Mouse (Mus musculus) retina, postnatal 7 days (tissue): ENCODE measurements around the gene Slc9a3r2.
"Not testable (repeated sequence)": the region's sequence is repeated elsewhere in the genome, so short reads cannot be mapped to it uniquely, and the experiment has no call there.

Experiments used
- DNase-seq: peaks from one replicate; pipeline ENCODE4 v3.0.0-alpha.2; 2012; ENCODE audit warnings: low read depth, low spot score

Slc9a3r2 gene

DNA sequence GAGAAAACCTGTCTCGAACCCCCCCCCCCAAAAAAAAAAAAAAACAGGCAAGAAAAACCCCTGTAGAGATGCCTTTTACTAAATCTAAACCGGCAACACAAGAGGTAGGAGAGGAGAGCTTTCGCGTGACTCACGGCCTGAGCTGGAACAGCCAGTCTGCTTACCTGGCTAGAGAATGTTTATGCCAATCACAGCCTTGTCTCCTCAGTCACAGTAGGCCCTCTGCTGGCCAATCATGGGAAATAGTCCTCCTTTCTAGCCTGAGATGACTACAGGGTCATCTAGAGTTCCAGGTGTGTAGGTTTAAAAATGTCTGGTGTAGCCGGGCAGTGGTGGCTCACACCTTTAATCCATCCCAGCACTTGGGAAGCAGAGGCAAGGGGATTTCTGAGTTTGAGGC lies 17.3 kb upstream of the Slc9a3r2 start:
- peak; percentile 50 for DNase-seq

DNA sequence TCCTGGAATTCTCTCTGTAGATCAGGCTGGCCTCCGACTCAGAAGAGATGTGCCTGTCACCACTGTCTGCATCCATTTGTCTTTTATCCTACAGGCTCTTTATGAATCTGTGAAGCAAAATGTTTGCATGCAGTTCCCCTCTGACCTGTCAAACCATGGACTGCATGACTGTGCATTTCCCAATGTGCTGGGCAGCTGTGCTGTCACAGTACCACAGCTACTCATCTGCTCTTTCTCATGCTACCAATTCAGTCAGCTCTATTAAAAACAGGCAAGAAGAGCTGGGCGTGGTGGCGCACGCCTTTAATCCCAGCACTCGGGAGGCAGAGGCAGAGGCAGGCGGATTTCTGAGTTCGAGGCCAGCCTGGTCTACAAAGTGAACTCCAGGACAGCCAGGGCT lies 16.9 kb upstream of the Slc9a3r2 start:
- not testable (repeated sequence) for DNase-seq

DNA sequence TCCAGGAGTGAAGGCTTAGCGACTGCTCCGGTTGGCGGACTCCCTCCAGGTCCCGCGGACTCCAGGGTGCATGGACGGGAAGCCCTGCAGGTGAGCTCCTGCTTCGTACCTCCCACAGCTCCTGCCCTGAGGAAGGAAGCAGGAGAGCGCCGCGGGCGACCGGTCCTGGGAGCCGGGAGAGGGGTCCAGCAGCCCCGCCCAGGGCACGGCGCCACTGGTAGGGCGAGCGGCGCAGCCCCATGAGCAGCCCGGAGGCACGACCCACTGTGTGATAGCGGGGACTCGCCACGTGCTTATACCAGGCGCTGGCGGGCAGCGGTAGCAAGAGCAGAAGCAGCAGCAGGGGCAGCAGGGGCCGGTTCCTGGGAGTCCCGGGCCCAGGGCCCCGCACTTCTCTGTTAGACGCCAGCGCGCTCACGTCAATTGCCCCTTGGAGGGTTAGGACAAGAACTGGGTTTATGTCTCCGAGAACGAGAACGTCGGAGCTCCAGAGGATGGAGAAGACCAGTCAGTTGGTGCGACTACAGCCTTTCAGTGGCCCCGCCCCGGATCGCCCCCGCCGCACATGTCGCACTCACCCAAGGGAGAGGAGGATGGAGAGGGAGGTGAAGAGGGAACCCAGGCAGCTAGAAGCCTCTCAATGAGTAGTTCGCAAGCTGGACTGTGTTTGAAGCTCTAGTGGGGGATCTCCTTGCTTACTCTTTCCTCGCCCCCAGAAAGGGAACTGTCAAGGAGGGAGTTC lies 8.1 kb upstream of the Slc9a3r2 start, which contains the start of gene Npw:
Gene Npw (minus strand): TSS at position 441 of the 742 bp plus-strand sequence.
- DNase-seq = no peak

DNA sequence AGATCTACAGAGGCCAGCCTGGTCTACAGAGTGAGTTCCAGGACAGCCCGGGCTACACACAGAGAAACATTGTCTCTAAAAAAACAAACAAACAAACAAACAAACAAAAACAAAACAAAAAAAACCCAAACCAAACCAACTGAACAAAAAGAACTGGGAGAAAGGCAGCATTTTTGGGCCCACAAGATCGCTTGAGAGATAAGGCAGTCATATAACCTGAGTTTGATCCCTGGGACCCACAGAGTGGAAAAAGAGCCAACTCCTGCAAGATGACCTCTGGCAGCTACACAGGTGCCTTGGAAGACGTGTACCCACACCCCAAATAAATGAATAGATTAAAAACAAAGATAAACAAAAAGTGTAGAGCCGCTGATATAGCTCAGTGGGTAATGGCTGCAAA lies 4.8 kb upstream of the Slc9a3r2 start:
- DNase-seq = no peak

DNA sequence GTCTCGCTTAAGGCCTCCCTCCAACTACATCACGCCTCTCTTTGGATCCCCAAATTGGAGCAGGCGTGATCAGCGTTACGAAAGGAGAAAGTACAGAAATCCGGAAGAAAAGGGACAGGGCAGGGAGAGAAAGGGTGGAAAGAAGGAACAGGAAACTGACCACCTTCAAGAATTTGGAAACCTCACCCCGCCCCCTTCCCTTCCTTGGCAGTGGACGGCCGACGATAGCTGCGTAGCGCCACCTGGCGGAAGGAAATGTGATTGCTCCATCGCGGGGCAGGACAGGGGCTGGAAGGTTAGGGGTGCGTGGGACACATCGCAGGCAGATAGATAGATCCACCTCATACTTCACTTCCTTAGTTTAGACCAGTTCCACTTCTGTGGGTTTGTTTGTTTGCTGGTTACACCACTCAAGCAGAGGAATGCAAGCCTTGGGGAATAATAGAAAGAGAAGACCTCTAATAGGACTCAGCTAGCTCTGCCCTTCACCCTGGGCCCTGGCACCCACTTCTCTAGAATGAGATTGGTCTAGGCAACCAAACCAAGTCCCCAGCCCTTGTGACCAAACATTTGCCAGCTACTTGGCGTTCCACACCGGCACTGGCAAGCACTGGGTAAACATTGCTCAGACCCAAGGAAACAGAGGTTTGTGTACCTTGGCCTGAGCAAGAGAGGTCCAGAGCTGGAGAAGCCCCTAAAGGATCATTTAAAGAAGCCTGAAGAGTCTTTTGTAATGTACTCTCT lies 4.0 kb upstream of the Slc9a3r2 start:
- DNase-seq = peak; percentile 60

DNA sequence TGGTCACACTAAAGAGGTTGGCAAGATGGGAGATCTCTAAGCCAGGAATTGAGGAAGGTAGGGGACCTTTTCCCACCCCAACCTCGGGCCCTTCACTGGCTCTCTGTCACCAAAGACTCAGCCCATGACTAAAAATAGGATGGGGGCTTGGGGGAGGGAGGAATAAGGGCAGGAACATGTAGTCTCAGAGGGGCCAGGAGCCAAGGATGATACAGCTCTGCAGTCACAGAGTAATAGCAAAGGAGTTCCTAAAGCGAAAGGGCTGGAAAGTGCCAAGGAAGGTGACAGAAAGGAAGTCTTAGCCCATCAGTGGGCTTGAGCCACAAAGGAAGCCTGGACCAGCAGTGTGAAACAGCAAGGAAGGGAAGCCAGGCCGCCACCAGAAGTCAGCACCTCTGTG lies 1.7 kb upstream of the Slc9a3r2 start:
- DNase-seq = no peak

DNA sequence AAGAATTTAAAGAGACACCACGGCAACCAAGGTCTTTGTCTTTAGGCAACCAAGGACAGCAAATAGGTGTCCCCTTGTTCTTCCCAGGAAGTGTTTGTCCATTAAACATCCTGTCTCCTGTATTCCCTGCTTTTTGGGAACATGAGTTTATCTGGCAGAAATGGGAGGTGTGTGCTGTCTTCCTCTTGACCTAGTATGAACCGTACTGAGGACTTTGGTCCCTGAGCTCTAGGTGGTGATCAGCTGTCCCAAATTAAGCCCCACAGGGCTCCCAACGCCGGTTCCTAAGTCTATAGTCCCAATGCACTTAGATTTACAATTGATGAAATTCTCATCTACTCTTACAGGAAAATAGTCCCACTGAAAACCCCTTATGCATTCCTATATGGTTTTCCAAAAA lies 639 bp upstream of the Slc9a3r2 start:
- no peak for DNase-seq

DNA sequence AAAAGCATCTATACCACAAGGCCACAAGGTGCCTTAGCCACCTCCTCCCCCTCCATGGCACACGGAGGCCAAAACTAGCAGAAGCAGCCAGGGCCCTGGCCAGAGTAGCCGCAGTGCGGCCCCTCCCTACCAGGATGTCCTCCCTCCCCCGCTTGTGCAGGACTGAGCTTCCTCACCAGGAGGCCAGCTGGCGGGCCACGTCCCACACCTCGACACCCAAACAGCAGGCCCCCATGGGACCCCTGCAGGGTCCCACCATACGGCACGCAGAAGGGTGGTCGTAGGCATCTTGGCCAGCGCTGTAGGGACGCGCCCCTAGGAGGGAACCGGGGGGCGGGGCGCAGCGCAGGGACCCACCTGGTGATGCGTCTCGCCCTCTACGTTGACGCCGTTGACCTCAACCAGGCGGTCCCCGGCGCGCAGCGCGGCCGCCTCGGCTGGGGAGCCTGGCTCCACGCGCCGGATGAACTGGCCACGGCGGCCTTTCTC lies 502 bp downstream of the Slc9a3r2 start:
- no peak for DNase-seq

DNA sequence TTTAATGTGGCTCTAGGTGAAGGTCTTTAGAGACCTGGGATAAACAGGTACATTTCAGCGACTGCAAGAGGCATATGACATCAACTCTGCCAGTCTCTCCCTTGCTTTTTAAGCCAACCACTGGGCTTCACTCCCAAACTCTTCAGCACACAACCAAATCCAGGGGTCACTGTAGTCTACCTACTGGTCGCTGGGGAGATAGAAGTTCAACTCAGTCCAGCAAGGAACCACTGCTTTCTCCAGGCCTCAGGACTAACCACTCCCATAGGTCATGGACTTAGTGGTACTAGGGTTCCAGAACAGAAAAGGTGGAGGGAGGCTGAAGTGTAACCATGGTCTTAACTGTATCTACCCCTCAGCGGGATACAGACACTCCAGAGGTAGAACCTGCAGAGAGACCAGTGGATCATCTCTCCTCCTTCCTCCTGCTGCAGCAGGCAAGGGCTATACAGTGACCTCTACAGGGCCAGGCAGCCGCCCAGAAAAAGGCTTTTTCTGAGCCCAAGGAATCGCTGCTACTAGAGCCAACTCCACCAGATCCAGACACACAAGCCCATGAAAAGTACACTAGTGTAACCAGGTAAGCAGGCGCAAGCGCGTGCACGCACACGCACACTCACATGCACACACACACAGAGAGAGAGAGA lies 1.3 kb downstream of the Slc9a3r2 start:
- DNase-seq = no peak

DNA sequence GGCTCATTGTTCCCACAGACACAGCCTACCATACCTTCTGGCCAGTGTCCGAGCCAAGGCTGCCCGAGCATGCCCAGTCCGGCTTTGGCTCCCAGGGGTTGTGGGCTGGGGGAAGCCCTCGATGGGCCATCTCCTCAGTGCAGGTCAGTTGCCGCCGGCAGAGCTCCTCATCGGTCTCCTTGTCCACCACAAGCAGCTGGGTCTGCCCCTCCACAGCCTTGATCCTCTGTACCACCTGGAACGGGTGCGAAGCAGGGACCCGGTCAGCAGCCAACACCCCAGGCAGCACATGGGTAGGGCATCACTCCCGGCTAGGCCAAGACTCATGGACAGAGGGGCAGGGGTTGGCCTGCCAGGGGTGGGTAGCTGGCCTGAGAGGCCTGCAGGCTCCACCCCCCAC lies 2.6 kb downstream of the Slc9a3r2 start:
- no peak for DNase-seq

DNA sequence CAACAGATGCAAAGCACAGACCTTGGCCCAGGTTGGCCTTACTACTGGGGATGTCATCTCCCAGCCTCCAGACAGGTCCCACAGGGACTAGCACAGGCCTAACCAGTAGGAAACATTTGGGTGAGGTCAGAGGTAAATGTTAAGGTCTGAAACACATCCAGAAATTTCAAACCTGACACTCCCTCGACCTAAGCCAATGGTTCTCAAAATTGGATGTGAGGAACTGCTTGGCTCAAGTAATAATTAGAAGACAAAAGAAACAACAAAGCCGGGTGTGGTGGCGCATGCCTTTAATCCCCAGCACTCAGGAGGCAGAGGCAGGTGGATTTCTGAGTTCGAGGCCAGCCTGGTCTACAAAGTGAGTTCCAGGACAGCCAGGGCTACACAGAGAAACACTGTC lies 3.7 kb downstream of the Slc9a3r2 start:
- DNase-seq = no peak

DNA sequence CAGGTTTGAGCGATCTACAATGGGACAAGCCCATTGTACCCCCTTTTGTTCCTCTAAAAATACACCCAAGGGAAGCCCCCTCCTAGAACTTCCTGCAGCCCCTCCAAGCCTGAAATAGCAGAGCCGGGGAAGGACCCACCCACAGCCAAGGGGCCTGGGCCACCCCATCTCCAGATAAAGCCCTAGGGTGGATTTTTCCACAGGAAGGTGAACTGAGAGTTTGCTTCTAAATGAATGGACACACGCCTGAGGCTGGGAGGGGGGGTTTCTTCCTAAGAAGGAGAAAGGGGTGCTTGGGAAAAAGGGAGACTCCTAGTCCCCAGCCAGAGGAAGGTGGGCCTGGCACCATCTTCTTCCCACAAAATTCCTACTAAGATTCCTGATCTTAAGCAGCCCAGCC lies 4.2 kb downstream of the Slc9a3r2 start:
- no peak for DNase-seq

DNA sequence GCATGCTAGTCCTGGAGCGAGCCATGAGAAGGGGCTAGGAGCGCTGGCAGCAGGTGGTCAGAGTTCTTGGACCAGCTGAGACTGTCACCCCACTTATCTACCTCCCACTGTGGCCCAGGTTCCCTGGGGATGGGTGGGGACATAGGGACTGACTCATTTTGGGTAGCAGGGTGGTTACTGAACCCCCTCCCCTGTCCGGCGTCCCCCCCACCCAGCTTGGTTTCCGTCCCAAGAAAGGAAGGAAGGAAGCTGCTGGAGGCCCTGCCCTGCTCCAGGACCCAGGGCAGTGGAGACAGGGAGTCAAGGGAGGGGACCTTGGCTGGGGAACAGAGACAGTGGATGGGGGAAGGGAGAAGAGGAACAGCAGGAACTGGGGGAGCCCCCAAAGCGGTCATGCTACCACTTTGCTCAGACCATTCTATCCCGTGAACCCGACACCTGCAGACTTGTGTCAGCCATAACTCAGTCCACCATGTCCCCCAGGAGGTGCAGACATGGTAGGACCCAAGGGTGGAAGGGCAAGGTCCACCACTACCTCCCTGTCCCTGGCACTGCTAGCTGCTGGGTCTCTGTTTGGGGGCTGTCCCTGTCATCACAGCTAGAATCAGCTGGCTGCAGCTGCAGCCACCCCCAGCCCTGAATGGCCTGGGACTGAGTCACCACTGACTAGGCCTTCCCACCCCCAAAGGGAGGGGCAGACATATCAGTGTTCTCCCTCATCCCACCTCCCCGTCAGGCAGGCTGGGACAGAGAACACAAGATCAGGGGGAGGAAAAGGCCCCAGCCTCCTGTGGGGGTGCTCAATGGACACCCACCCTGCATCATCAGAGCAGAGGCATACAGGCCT lies 5.0 kb downstream of the Slc9a3r2 start:
- DNase-seq = no peak

DNA sequence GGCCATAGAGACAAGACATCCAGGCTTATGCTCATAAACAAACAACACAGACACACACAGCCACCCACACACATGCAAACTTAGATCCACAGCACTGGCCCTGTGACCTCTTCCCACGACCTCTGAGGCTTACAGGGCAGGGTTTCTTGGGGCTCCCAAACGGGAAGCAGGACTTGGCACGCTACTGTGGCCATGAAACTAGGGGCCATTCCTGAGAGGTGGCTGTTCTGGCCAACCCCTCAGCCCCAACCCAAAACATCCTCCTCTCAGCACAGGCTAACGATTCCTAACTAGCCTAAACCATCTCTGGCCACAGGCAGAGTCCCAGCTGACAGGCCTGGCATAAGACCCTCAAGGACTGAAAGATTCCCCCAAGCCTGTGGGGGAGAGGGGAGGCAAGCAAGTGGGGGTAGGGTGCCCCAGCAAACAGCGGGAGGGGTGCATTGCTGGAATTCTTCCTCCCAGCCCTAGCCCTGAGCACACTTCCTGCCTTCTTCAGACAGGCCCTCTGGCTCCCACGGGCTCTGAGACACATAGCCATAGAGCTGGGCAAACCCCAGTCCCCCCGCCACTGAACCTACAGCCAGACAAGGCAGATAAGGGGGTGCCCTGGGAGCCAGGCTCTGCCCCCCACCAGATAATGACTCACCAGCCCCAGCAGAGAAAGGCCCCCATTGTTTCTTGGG lies 6.0 kb downstream of the Slc9a3r2 start:
- DNase-seq = no peak

DNA sequence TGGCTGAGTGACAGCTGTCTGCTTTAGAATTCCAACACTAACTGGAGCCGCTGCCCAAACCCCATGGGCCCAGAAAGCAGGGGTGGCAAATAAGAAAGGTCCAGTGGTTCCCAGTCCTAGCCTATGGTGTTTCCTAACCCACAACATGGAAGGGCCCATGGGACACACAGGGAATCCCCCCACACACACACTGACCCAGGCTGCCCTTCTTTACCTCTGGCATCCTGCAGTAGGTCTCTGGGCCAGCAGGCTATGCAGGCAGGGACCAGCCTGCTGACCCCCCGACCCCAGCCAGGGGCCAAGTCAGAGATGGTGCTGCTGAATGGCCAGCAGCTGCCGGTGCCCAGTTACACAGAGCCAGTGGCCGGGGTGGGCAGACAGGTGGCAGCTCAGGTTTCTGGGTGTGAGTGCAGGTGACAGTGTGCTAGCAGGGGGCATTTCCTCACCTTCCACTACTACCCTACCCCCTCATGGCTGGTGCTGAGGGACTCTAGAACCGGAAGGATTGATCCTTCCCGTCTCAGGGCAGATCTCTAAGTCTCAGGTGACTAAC lies 7.3 kb downstream of the Slc9a3r2 start:
- DNase-seq = no peak

DNA sequence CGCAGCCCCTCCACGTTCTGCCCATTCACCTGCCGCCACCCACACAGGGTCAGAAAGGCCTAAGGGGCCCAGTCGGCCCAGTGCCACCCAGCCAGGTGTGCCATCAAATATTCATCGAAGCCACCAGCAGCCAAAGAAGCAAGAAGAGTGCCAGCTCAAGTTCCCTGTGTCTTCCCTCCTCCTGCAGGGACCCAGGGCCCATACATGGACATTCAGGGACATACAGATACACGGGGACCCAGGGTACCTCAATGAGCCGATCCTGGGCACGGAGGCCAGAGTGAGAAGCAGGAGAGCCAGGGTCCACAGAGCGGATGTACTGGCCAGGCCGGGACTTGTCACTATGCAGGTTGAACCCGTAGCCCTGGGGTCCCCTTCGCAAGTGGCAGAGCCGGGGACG lies 8.2 kb downstream of the Slc9a3r2 start:
- no peak for DNase-seq

DNA sequence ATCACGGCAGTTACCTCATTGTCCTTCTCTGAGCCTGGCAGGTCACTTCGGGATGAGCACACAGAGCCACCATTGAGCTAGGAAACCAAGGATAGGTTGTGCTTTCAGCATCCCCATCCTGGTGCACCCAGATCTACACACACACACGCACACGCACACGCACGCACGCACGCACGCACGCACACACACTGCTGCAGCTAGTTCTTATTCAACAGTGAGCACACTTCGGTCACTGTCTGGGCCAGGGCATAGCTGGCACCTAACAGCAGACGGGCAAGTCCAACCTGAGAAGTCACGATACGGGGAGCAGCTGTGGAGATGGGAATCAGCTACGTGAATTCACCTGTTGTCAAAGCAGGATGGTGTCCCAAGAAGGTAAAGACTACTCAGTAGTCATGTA lies 9.5 kb downstream of the Slc9a3r2 start:
- DNase-seq = no peak

DNA sequence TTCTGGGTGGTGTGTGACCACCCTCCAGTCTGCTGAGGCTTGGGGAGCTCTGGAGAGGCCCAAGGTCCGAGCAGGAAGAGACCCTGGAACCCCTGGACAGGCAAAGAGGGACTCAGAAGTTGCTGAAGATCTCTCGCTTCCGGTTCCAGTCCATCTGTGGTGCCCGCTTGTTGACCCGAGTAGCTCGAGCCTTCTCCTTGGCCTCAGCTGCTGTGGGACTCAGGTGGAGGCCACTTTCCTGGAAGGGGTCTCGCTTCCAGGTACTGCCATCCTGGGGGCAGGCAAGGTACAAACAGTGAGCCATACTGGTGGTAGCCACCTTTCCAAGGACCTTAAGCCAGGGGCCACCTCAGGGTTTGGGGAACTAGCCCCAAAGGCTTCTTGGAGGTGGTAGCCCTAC lies 10.0 kb downstream of the Slc9a3r2 start:
- no peak for DNase-seq

DNA sequence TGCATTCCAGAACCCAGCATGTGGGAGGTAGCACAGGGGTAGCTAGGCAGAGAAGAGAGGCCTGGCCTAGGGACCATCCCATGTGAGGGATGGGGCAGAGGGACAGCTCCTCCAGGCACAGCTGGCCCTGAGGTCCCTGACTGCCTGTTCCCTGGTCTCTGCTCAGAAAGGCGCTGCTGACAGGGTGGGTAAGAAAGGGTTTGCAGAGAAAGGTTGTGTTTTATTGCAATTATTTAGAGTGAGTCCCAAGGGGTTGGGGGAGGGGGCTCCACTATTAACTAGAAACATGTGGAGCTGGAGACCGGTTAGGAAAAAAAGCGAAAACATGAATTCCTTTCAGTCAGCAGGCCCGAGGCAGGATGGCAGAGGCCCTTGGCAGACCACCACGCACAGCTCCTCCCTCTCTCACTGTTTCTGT lies 10.5 kb downstream of the Slc9a3r2 start:
- no peak for DNase-seq

DNA sequence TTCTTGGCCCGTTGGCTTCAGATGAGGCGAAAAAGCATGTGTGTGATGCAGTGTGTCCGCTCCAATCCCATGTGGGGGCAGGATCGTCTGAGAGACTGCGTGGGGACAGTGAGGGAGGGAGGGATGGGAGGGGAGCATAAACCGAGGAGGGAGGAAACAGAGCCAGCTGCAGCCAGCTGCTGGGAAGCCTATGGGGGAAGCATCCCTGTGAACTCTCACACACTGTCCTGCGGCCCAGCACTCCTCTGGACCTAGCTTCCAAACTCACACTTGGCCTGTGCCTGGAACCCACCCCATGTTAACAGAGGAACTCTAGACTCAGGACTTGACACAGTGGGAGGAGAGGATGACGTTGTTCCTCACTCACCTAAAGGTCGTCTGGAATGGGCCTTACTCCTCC lies 11.3 kb downstream of the Slc9a3r2 start:
- no peak for DNase-seq

DNA sequence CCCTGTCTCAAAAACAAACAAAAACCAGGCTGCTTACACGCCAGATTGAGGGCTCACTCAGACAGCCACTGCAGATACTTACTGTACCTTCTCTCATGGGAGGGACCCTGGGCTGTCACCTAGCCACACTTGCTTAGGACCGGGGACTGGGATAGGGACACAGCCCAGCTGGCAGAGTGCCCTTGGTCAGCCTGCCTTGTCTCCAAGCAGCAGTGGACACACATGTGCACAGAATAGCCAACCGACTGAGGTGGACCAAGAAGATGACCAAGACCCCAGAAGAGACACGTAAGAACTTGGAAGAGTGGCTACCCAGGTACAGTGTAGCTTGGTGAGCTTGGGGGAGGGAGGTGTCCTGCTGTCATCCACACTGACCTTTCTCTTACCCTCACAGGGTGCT lies 11.9 kb downstream of the Slc9a3r2 start:
- DNase-seq = no peak
